Mouse (Mus musculus): ENCODE data around the gene Ccng2. TPM values are rescaled to one million over a fixed set of nuclear protein-coding genes. Genes with fewer than 3 reads are reported as not detected.
A peak's percentile ranks its signal among the peaks of the same experiment; 100 is the strongest.

The Ccng2 gene
- polyA plus RNA-seq, 1 experiment from 2014 or later, result 49.1 TPM

DNA sequence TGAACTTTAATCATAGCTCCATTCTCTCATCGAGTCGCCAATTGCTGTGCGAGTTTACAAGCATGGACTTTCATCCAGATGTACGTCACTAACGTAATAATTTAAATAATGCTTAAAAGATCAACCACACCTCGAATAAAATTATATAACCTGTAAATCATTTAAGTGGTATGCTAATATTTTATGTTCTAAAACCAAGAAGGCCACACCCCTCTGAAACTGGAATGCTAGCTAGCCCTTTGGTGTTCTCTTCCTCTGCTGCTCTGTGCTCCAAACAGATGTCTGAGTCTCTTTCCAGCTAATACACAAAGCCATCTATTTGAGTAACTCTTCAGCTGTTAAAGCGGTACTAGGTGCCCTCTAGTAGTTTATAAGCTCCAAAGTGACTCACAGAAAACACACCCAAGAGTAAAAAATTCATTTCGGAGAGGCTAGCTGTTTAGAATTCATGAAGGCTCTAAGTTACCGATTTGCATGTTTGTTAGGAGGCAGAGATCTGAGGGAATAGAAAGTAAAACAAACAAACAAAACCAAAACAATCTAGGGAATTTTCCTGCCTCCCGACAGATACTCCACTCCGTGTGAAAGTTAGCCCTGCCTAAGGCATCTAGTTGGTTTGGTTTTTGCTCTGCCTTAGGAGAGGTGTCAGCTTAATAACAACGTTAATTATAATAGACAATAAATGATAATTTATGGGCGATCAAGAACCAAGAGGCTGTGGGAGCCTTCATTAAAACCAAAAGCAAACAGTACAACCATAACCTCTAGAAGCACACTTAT lies 1.1 kb upstream of the Ccng2 start:
- DNase-seq (ENCODE audit: low spot score) (peak; percentile 69), ATAC-seq (replicated peaks; ENCODE audit: low FRiP score, low read depth) (no peak)
- H3K9me3 ChIP-seq (replicated peaks; ENCODE audit: low read length), result no peaks in the 10 kb centered on the region
- H3K27ac ChIP-seq, result peak overlapping the region; percentile 55
- no peak for TF ChIP-seq CTCF (IDR thresholded peaks at IDR 0.05; ENCODE audit: low read depth)
- H3K4me1 ChIP-seq (replicated peaks; ENCODE audit: insufficient read depth, low read length), result peaks cover 5% of the 10 kb centered on the region; the same call in 1 of the 2 replicates
- peak overlapping the region; percentile 58 for H3K4me2 ChIP-seq (ENCODE audit: low read length)
- H3K36me3 ChIP-seq (ENCODE audit: insufficient read depth, low read length), result peaks cover 5% of the 10 kb centered on the region; the same call in 1 of the 2 replicates
- no peak overlapping the region for H3K9ac ChIP-seq (ENCODE audit: low read depth, low read length)
- WGBS, result 37% methylated on average over 13 of the region's 13 CpGs
- H3K27me3 ChIP-seq (ENCODE audit: insufficient read depth, low read length), result no peaks in the 10 kb centered on the region
- peak overlapping the region; percentile 97 for H3K4me3 ChIP-seq (replicated peaks; ENCODE audit: low read depth, low read length)

DNA sequence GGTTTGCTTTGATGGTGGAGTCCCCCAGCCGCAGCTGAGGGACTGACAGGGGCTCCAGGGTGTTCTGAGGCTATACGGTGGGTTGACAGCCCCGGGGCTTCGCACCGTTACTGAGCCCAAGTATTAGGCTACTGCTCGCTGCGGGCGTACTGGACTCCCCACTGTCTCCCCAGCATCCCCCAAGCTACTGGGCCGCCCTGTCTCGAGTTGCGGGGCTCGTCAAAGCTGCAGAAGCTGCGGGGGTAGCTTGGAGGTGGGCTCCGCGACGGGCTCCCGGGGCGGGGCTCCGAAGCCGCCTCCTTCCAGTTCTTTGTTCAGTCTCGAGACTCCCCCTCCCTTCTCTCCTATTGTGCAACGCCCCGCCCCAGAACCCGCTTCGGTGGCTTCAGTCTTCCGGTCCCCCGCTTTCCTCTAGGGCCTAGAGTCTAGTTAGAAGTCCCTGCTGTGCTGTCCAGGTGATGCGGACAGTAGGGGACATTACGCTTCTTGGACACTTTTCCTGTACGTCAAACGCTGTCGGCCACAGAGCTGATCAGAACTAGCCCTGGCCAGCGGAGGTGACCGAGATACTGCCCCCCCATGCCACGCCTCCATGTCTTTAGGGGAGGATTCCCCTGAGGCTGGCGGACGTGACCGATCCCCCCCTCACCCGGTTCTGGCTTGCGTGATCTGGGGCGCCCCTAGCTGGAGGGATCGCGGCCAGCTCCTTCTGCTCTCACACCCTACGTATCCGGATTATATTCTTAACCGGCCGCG lies 972 bp downstream of the Ccng2 start:
- H3K36me3 ChIP-seq (ENCODE audit: insufficient read depth, low read length), result peaks cover 20% of the 10 kb centered on the region
- H3K27ac ChIP-seq, result peak overlapping the region; percentile 97
- DNase-seq (ENCODE audit: low spot score) (peak; percentile 97), ATAC-seq (replicated peaks; ENCODE audit: low FRiP score, low read depth) (peak; percentile 67)
- peak; percentile 63 for TF ChIP-seq CTCF (IDR thresholded peaks at IDR 0.05; ENCODE audit: low read depth)
- peaks cover 5% of the 10 kb centered on the region; the same call in 1 of the 2 replicates for H3K4me1 ChIP-seq (replicated peaks; ENCODE audit: insufficient read depth, low read length)
- peak overlapping the region; percentile 58 for H3K4me2 ChIP-seq (ENCODE audit: low read length)
- no peaks in the 10 kb centered on the region for H3K9me3 ChIP-seq (replicated peaks; ENCODE audit: low read length)
- H3K27me3 ChIP-seq (ENCODE audit: insufficient read depth, low read length), result no peaks in the 10 kb centered on the region
- under 1% methylated on average over 48 of the region's 48 CpGs for WGBS
- peak overlapping the region; percentile 97 for H3K4me3 ChIP-seq (replicated peaks; ENCODE audit: low read depth, low read length)
- peak overlapping the region; percentile 97 for H3K9ac ChIP-seq (ENCODE audit: low read depth, low read length)

DNA sequence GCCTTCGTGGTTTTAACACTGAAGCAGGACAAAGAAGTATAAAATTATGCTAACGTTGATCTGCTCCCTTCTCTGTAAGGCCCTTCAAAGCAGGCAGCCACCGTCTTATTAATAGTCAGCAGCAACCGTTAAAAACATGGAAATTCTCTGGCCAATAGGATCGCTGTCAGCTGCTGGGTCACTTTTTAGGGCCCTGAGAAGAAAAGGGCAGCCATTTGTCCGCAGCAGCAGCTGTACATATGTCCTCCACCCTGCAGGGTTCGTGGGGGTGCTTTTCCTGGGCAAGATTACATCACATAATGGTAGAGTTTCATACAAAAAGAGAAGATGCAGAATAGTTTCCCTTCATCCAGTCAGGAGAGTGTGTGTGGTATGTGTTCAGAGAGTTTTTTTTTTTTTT lies 3.0 kb downstream of the Ccng2 start:
- no peaks in the 10 kb centered on the region for H3K27me3 ChIP-seq (ENCODE audit: insufficient read depth, low read length)

DNA sequence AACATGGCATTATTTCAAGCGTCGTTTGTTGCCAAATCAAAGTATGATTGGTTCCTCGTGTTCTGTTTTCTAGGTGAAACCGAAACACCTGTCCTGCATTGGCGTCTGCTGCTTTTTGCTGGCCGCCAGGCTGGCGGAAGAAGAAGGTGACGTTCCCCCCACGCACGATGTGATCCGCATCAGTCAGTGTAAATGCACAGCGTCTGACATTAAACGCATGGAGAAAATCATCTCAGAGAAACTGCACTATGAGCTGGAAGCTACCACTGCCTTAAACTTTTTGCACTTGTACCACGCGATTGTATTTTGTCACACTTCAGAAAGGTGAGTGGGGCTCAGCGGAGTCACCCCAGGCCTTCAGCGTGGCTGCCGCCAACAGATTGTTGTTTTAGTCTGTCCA lies 3.7 kb downstream of the Ccng2 start:
- DNase-seq (ENCODE audit: low spot score), result no peak
- ATAC-seq (replicated peaks; ENCODE audit: low FRiP score, low read depth), result no peak
- Histone ChIP-seq H3K9me3 (replicated peaks; ENCODE audit: low read length) (no peaks in the 10 kb centered on the region), H3K27me3 (ENCODE audit: insufficient read depth, low read length) (no peaks in the 10 kb centered on the region), H3K4me1 (replicated peaks; ENCODE audit: insufficient read depth, low read length) (peaks cover 5% of the 10 kb centered on the region; the same call in 1 of the 2 replicates), H3K4me2 (ENCODE audit: low read length) (no peak overlapping the region), H3K9ac (ENCODE audit: low read depth, low read length) (no peak overlapping the region), H3K4me3 (replicated peaks; ENCODE audit: low read depth, low read length) (no peak overlapping the region), H3K36me3 (ENCODE audit: insufficient read depth, low read length) (peaks cover 46% of the 10 kb centered on the region), H3K27ac (no peak overlapping the region)
- TF ChIP-seq CTCF (IDR thresholded peaks at IDR 0.05; ENCODE audit: low read depth), result no peak
- 94% methylated on average over 18 of the region's 18 CpGs for WGBS

More for the DNA sequence above, 3.0 kb downstream of the Ccng2 start:
- no peak overlapping the region for H3K9ac ChIP-seq (ENCODE audit: low read depth, low read length)
- TF ChIP-seq CTCF (IDR thresholded peaks at IDR 0.05; ENCODE audit: low read depth), result no peak
- peak overlapping the region; percentile 58; the same call in 1 of the 2 replicates for H3K4me2 ChIP-seq (ENCODE audit: low read length)
- H3K9me3 ChIP-seq (replicated peaks; ENCODE audit: low read length), result no peaks in the 10 kb centered on the region
- H3K4me1 ChIP-seq (replicated peaks; ENCODE audit: insufficient read depth, low read length), result peaks cover 5% of the 10 kb centered on the region; the same call in 1 of the 2 replicates
- H3K36me3 ChIP-seq (ENCODE audit: insufficient read depth, low read length), result peaks cover 41% of the 10 kb centered on the region
- no peak overlapping the region for H3K4me3 ChIP-seq (replicated peaks; ENCODE audit: low read depth, low read length)
- no peak for ATAC-seq (replicated peaks; ENCODE audit: low FRiP score, low read depth)
- H3K27ac ChIP-seq, result no peak overlapping the region
- 41% methylated on average over 7 of the region's 7 CpGs for WGBS
- DNase-seq (ENCODE audit: low spot score), result peak; percentile 31

DNA sequence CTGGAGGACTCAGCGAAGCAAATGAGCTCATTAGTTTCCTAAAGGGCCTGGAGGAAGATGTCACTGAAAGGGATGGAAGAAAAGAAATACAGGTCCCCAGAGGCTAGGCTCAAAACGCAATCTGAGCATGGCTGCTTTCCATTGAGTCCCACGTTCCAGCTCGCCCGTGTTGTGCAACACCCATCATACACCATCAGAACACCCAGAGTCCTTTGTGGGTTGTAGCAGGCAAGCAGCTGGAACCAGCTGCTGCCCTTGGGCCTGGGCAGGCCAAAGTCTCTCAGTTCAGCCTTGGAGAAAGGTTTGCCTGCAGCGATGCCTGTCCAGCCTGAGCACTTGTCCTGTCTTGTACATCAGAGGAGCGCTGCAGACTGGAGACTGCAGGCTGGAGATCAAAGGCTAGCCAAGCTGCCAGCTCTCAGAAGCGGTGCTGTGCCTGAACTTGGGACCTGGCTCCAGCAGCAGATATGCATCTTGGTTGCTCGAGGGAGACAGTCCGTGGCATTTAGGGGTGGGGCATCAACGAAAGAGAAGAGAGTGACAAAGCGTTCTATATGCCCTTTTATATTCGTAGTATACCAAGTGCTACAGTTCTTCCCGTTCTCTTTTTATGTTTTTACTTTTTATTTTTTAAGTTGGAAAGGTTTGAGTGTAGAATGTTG lies 15.5 kb downstream of the Ccng2 start:
- no peak overlapping the region for H3K4me2 ChIP-seq (ENCODE audit: low read length)
- no peak for TF ChIP-seq CTCF (IDR thresholded peaks at IDR 0.05; ENCODE audit: low read depth)
- DNase-seq (ENCODE audit: low spot score) (peak; percentile 68), ATAC-seq (replicated peaks; ENCODE audit: low FRiP score, low read depth) (peak; percentile 82)
- H3K36me3 ChIP-seq (ENCODE audit: insufficient read depth, low read length), result 0 out of 2 replicates have a peak, but pooled peaks cover 2% of the 10 kb centered on the region
- no peaks in the 10 kb centered on the region for H3K4me1 ChIP-seq (replicated peaks; ENCODE audit: insufficient read depth, low read length)
- H3K9me3 ChIP-seq (replicated peaks; ENCODE audit: low read length), result no peaks in the 10 kb centered on the region
- no peak overlapping the region for H3K4me3 ChIP-seq (replicated peaks; ENCODE audit: low read depth, low read length)
- 61% methylated on average over 14 of the region's 14 CpGs for WGBS
- H3K9ac ChIP-seq (ENCODE audit: low read depth, low read length), result no peak overlapping the region
- no peaks in the 10 kb centered on the region for H3K27me3 ChIP-seq (ENCODE audit: insufficient read depth, low read length)
- no peak overlapping the region for H3K27ac ChIP-seq

DNA sequence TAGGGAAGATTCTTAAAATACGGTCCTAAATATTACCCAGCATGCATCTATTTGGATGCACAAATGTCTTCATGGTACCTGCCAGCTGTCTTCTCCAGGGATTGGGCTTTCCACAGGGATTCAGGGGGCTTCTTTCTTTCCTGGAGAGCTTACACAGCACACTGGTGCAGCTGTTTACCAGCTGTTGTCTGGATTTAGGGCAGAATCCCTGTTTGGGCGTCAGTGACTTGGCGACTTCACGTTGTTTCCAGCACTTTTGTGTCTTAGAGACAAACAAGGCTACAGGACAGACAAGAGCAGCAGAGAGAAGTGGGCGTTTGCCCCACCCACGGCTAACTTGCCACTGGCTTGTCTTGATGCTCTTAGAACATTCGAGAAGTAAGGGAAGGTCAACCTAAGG lies 16.1 kb downstream of the Ccng2 start:
- DNase-seq (ENCODE audit: low spot score) (no peak), ATAC-seq (replicated peaks; ENCODE audit: low FRiP score, low read depth) (no peak)

More for the DNA sequence above, 16.1 kb downstream of the Ccng2 start:
- Histone ChIP-seq H3K4me1 (replicated peaks; ENCODE audit: insufficient read depth, low read length) (no peaks in the 10 kb centered on the region), H3K27me3 (ENCODE audit: insufficient read depth, low read length) (no peaks in the 10 kb centered on the region), H3K9me3 (replicated peaks; ENCODE audit: low read length) (no peaks in the 10 kb centered on the region), H3K4me3 (replicated peaks; ENCODE audit: low read depth, low read length) (no peak overlapping the region), H3K4me2 (ENCODE audit: low read length) (no peak overlapping the region), H3K27ac (no peak overlapping the region), H3K36me3 (ENCODE audit: insufficient read depth, low read length) (no peaks in the 10 kb centered on the region), H3K9ac (ENCODE audit: low read depth, low read length) (no peak overlapping the region)
- no peak for TF ChIP-seq CTCF (IDR thresholded peaks at IDR 0.05; ENCODE audit: low read depth)
- WGBS, result 70% methylated on average over 7 of the region's 7 CpGs

All from kidney, postnatal 0 days (tissue).